ENCODE assay signal across 8 mouse cellular contexts in the genomic region with DNA sequence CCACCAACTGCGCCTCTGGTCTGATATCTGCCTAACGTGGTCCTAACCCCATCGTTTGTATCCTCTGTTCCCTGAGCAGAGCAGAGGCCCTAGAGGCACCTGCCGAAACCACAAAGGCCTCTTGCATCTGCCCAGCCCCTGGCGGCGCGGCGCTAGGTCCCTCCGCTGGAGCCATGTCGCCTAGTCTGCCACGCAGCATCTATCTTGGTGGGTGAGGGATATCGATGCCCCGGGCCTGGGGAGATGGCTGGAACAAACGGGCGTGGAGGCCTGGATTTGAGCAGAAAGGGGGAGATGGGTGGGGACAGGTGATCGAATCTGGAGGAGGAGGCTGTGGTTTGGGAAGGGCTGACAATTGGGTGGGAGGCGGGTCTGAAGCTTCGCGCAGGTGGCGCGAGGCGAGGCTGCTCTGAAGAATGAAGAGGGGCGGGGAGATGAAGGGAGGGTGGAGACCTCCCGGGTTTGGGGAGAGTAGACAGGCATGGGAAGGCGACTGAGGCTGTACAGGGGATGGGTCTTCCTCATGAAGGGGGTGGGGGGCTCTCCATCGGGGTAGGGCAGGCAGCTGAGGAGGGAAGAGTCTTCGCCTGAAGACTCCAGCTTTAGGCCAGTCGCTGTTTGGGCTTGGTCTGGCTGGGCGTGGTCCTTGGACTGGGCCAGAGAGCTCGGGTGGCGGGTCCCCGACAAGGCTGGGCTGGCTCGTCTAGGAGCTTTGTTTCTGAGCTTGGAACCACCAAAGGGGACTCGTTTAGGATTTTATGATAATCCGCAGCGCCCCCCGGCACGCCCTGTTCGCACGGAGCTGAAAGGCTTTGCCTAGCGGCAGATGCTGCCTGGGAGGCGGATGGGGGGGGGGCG. TPM values are rescaled to one million over a fixed set of nuclear protein-coding genes. Genes with fewer than 3 reads are reported as not detected.
DNase-seq lines count a peak whose midpoint lies in the region; ATAC-seq and TF ChIP-seq lines count a peak whose summit lies in the region.

No protein-coding gene starts in this region.

- H3K27me3 ChIP-seq in forebrain, embryonic 10.5 days (ENCODE audit: poor library complexity, severe bottlenecking): peaks cover 68% of the 10 kb centered on the region
- H3K27me3 ChIP-seq in intestine, embryonic 14.5 days (replicated peaks; ENCODE audit: control insufficient read depth, insufficient read depth, low read length): peaks cover 58% of the 10 kb centered on the region
- H3K27me3 ChIP-seq in midbrain, embryonic 11.5 days (ENCODE audit: control insufficient read depth, insufficient read depth, low read length): no peaks in the 10 kb centered on the region
- H3K27me3 ChIP-seq in thymus, adult 2 months (ENCODE audit: control insufficient read depth, insufficient read depth, low read length): peaks cover 18% of the 10 kb centered on the region; the same call in 1 of the 2 replicates

- peaks cover 21% of the 10 kb centered on the region for H3K36me3 ChIP-seq in forebrain, embryonic 10.5 days (replicated peaks)
- no peaks in the 10 kb centered on the region for H3K36me3 ChIP-seq in intestine, embryonic 14.5 days (ENCODE audit: control insufficient read depth, insufficient read depth, low read length)
- no peaks in the 10 kb centered on the region for H3K36me3 ChIP-seq in midbrain, embryonic 11.5 days (ENCODE audit: control insufficient read depth, insufficient read depth, low read length)
- H3K36me3 ChIP-seq in thymus, adult 2 months (ENCODE audit: control insufficient read depth, insufficient read depth, low read length): no peaks in the 10 kb centered on the region

- intact Hi-C loops in left cerebral cortex, postnatal 25 days (cut with DNase I): no loop called here

- H3K4me2 ChIP-seq in intestine, embryonic 14.5 days (ENCODE audit: low read length): peak overlapping the region; percentile 83
- H3K4me2 ChIP-seq in midbrain, embryonic 11.5 days: peak overlapping the region; percentile 82

- H3K4me1 ChIP-seq in brown adipose tissue, adult 24 weeks (ENCODE audit: control insufficient read depth, insufficient read depth, insufficient read length, low read length): 0 out of 2 replicates have a peak, but pooled peaks cover 3% of the 10 kb centered on the region
- H3K4me1 ChIP-seq in forebrain, embryonic 10.5 days: peaks cover 70% of the 10 kb centered on the region
- peaks cover 16% of the 10 kb centered on the region for H3K4me1 ChIP-seq in intestine, embryonic 14.5 days (replicated peaks; ENCODE audit: control insufficient read depth, insufficient read depth, low read length)
- peaks cover 23% of the 10 kb centered on the region for H3K4me1 ChIP-seq in midbrain, embryonic 11.5 days (ENCODE audit: control insufficient read depth, insufficient read depth, low read length)
- peaks cover 18% of the 10 kb centered on the region for H3K4me1 ChIP-seq in thymus, adult 2 months (replicated peaks; ENCODE audit: control insufficient read depth, insufficient read depth, low read length)

- H3K27ac ChIP-seq in brown adipose tissue, adult 24 weeks (replicated peaks; ENCODE audit: low read depth, low read length): no peak overlapping the region
- H3K27ac ChIP-seq in forebrain, embryonic 10.5 days: peak overlapping the region; percentile 92
- no peak overlapping the region for H3K27ac ChIP-seq in intestine, embryonic 14.5 days (ENCODE audit: low read depth)
- H3K27ac ChIP-seq in midbrain, embryonic 11.5 days (ENCODE audit: low read depth, low read length): peak overlapping the region; percentile 75
- H3K27ac ChIP-seq in thymus, adult 2 months (ENCODE audit: control insufficient read depth, insufficient read depth, low read length): no peak overlapping the region

- no peak for ATAC-seq in intestine, embryonic 14.5 days (replicated peaks; ENCODE audit: low FRiP score, low TSS enrichment, low read depth)
- peak; percentile 57 for ATAC-seq in midbrain, embryonic 11.5 days (ENCODE audit: low FRiP score)

- H3K9ac ChIP-seq in intestine, embryonic 14.5 days (ENCODE audit: low read length): no peak overlapping the region
- peak overlapping the region; percentile 95 for H3K9ac ChIP-seq in midbrain, embryonic 11.5 days (ENCODE audit: low read length)

- TF ChIP-seq POLR2A in thymus, adult 2 months (IDR thresholded peaks at IDR 0.05; ENCODE audit: control insufficient read depth, extremely low read depth, insufficient read depth, low read length, poor library complexity): no peak

- H3K9me3 ChIP-seq in forebrain, embryonic 10.5 days: no peaks in the 10 kb centered on the region
- no peaks in the 10 kb centered on the region for H3K9me3 ChIP-seq in intestine, embryonic 14.5 days (ENCODE audit: control insufficient read depth, low read length)
- no peaks in the 10 kb centered on the region for H3K9me3 ChIP-seq in midbrain, embryonic 11.5 days (ENCODE audit: control insufficient read depth, low read length)

- DNase-seq in left cerebral cortex, postnatal 25 days (ENCODE audit: low spot score in 2 of 2): peak; percentile 12 to 23
- no peak for DNase-seq in left cerebral cortex, adult 11 months (ENCODE audit: low spot score)
- DNase-seq in forebrain, embryonic 10.5 days (ENCODE audit: extremely low spot score, low spot score): peak; percentile 69
- DNase-seq in intestine, embryonic 14.5 days (ENCODE audit: low spot score): peak; percentile 75
- DNase-seq in midbrain, embryonic 11.5 days (ENCODE audit: low spot score, missing footprints): peak; percentile 96
- peak; percentile 30 for DNase-seq in thymus, adult 2 months
- no peak for DNase-seq in ovary, postnatal 10 days (ENCODE audit: low spot score)

- no peak for TF ChIP-seq CTCF in thymus, adult 2 months (IDR thresholded peaks at IDR 0.05; ENCODE audit: borderline replicate concordance, control insufficient read depth, extremely low read depth, insufficient read depth, low read length, poor library complexity)

- peak overlapping the region; percentile 61 for H3K4me3 ChIP-seq in brown adipose tissue, adult 24 weeks (ENCODE audit: insufficient read depth, low read depth, low read length)
- peak overlapping the region; percentile 75 for H3K4me3 ChIP-seq in forebrain, embryonic 10.5 days
- peak overlapping the region; percentile 41 for H3K4me3 ChIP-seq in intestine, embryonic 14.5 days (ENCODE audit: low read depth, low read length)
- peak overlapping the region; percentile 82 for H3K4me3 ChIP-seq in midbrain, embryonic 11.5 days (ENCODE audit: low read depth, low read length)
- no peak overlapping the region; the same call in 1 of the 2 replicates for H3K4me3 ChIP-seq in thymus, adult 2 months (ENCODE audit: control insufficient read depth, insufficient read depth, low read length)

- under 1% methylated on average over 43 of the region's 43 CpGs for WGBS in forebrain, embryonic 10.5 days
- under 1% methylated on average over 42 of the region's 43 CpGs for WGBS in intestine, embryonic 14.5 days
- WGBS in midbrain, embryonic 11.5 days: under 1% methylated on average over 43 of the region's 43 CpGs
- 4% methylated on average over 43 of the region's 43 CpGs for WGBS in thymus, adult 2 months

RNA-seq across cellular contexts. Expression of gene Dpysl5, which starts 1.3 kb away (rescaled TPM):
- total RNA-seq in left cerebral cortex, postnatal 25 days (2021): 10 to 100 TPM; 27.7 to 31.5 TPM
- not detected in 2 replicates for polyA plus RNA-seq in brown adipose tissue, adult 24 weeks (2012; ENCODE audit: insufficient read depth, insufficient read length, missing spikeins)
- polyA plus RNA-seq in forebrain, embryonic 10.5 days (2016; fragmentation: Nextera tagmentation; extraction: Ambion mirVana): 61.5 and 64.0 TPM in 2 replicates
- polyA plus RNA-seq in intestine, embryonic 14.5 days (2014; fragmentation: Nextera tagmentation; extraction: Ambion mirVana): 8.7 and 10.4 TPM in 2 replicates
- polyA plus RNA-seq in midbrain, embryonic 11.5 days (2014; fragmentation: Nextera tagmentation; extraction: Ambion mirVana): 81.4 and 89.1 TPM in 2 replicates
- 0.75 and 0.92 TPM in 2 replicates for polyA plus RNA-seq in thymus, adult 2 months (2012; rRNA removed)

RNA-seq across cellular contexts. Expression of gene Cenpa, which starts 46.1 kb away (rescaled TPM):
- total RNA-seq in left cerebral cortex, postnatal 25 days (2021): 1 to 10 TPM; 6.7 to 8.0 TPM
- 4.2 and 13.7 TPM in 2 replicates for polyA plus RNA-seq in brown adipose tissue, adult 24 weeks (2012; ENCODE audit: insufficient read depth, insufficient read length, missing spikeins)
- polyA plus RNA-seq in forebrain, embryonic 10.5 days (2016; fragmentation: Nextera tagmentation; extraction: Ambion mirVana): 439 and 473 TPM in 2 replicates
- 292 and 293 TPM in 2 replicates for polyA plus RNA-seq in intestine, embryonic 14.5 days (2014; fragmentation: Nextera tagmentation; extraction: Ambion mirVana)
- polyA plus RNA-seq in midbrain, embryonic 11.5 days (2014; fragmentation: Nextera tagmentation; extraction: Ambion mirVana): 398 and 399 TPM in 2 replicates
- polyA plus RNA-seq in thymus, adult 2 months (2012; rRNA removed): 161 and 208 TPM in 2 replicates

Comparison
In these comparisons a context has a peak if more than half of its experiments do, and no peak if none do; other contexts are left out.
1. DNase-seq: peak in left cerebral cortex, postnatal 25 days (2 of 2), forebrain, embryonic 10.5 days (single experiment), intestine, embryonic 14.5 days (single experiment), midbrain, embryonic 11.5 days (single experiment) and thymus, adult 2 months (single experiment); none in left cerebral cortex, adult 11 months (single experiment) and ovary, postnatal 10 days (single experiment).
2. H3K27ac ChIP-seq: peak in forebrain, embryonic 10.5 days (single experiment) and midbrain, embryonic 11.5 days (single experiment); none in brown adipose tissue, adult 24 weeks (single experiment), intestine, embryonic 14.5 days (single experiment) and thymus, adult 2 months (single experiment).
3. RNA of gene Cenpa, which starts 46.1 kb away (polyA plus RNA-seq): 439 to 473 TPM in forebrain, embryonic 10.5 days, 398 to 399 TPM in midbrain, embryonic 11.5 days, 292 to 293 TPM in intestine, embryonic 14.5 days and 161 to 208 TPM in thymus, adult 2 months; 4.2 to 13.7 TPM in brown adipose tissue, adult 24 weeks; every median in the first group is over 10 times any median in the second.